Mouse (Mus musculus): ENCODE results near the gene Crnkl1.

The Crnkl1 gene

DNA sequence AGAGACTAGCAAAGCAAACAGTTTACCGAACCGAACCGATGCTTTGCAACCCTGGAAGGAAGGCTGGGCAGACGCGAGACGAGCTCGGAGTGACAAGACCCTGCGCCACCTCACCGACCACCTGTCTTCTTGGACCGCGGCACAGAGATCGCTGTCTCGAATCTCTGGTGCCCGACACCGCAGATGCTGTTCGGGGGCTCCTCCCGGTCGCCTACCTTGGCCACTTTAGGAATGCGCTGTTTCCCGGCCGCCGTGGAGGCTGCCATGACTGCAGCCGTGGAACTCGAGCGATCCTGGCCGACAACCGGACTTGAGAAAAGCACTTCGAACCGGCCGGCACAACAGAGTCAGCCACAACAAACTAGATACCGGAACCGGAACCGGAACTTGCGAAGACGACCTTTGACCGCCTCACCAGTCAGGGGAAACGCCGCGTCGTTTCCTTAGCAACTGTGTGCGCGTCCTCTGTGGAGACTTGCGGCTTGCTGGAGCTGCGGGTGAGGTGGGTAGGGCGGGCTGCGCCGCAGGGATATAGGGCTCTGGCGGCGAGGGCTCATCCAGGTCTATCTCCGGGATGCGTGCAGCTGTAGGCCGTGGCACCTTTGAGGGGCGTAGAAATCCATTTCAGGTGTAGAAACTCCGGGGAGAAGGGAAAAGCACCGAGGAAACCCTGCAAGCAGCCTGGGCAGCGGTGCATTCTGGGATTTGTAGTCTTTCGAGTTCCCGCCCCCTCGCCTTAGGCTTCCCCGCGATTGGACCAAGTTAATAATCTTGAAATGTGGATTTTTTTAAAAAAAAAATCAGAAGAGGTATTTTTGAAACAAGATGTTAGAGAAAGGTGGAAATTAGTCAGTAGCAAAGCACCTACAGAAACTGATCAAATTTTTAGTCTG lies at the start of gene Crnkl1, which contains the start of gene Cfap61:
Gene Crnkl1 (minus strand): TSS at position 676 of the 893 bp plus-strand sequence.
Gene Cfap61 (plus strand): TSS at position 446 of the 893 bp plus-strand sequence.
- DNase-seq (ENCODE audit: low read depth, low spot score), result peak; percentile 96

GRCm38 (mm10) chr2:145982317-145983045 lies 47.7 kb upstream of the Crnkl1 start:
- no peak for DNase-seq (ENCODE audit: low read depth, low spot score)

DNA sequence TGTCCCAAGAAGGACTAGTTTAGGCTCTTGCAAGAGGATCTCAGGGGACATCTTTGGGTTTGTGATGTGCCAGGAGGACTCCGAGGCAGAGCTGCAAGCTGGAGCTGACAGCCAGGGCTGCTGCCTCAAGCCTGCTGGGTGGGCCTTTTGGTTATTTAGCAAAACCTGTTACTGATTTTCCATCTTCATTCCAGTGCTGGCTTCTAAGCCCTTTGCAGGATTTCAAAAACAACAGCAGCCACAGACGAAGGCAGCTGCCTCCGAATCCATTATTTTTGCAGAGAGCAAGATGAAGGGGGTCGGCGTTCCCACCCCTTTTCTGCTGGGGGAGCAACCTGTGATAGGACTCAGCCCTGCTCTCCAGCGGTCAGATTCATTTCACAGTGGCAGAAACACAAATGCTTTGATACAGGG lies 46.9 kb upstream of the Crnkl1 start:
- DNase-seq (ENCODE audit: low read depth, low spot score), result no peak

- no peak for DNase-seq (ENCODE audit: low read depth, low spot score)
Measured at GRCm38 (mm10) chr2:145980881-145981280, 46.1 kb upstream of the Crnkl1 start.

- DNase-seq (ENCODE audit: low read depth, low spot score), result no peak
Measured at GRCm38 (mm10) chr2:145979616-145980015, 44.8 kb upstream of the Crnkl1 start.

- DNase-seq (ENCODE audit: low read depth, low spot score), result no peak
Measured at GRCm38 (mm10) chr2:145972571-145972970, 37.8 kb upstream of the Crnkl1 start.

DNA sequence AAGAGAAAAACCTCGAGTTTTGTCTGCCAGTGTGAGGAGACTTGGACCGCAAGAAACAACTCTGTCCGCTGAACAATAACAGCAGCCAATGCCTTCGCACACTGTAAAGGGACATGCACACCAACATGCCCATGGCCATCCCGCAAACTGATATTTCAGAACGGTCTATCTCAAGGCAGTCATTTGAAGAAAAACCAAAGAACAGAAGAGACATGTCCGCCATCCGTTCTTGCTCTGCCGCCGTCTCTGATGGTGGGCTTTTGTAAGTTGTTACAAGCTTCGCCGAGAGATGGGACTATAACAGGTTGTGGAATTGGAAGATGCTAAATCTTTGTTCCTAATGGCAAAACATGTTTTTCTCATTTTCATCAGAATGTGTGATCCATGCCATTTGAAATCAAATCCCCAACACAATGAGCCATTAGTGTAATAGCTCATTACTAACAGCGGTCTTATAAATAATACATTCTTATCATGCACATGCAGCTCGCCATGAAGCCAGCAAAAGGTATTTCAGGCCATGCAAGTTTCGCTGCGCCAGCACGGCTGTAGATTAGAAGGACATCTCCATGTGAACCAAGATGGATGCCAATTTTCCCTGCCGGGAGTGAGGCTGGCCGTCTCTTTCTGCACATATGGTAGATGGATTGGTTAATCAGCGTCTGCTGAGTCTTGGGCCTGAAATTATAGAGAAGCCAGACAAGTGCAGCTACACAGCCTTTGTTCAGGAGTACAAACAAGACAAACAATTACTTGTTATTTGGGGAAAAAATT lies 36.6 kb upstream of the Crnkl1 start:
- no peak for DNase-seq (ENCODE audit: low read depth, low spot score)

DNA sequence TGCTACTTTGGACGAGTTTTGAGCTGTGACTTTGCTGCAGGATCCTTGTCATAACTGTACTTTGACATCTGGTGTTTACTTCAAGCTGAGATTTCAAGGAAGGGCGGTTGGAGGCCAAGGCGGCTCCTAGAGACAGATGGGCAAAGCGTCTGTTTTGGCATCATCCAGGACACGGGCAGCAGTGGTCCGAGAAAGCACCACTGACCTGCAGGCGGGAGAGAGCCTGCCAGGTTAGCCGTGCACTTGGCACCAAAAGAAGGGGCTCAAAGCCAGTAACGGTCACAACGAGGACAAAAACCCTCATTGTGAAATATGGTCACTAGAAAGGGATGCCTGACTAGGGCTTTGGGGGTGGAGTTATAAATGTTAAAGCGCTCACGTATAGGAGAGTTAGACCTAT lies 35.9 kb upstream of the Crnkl1 start:
- DNase-seq (ENCODE audit: low read depth, low spot score), result no peak

GRCm38 (mm10) chr2:145961861-145962260 lies 27.0 kb upstream of the Crnkl1 start:
- no peak for DNase-seq (ENCODE audit: low read depth, low spot score)

DNA sequence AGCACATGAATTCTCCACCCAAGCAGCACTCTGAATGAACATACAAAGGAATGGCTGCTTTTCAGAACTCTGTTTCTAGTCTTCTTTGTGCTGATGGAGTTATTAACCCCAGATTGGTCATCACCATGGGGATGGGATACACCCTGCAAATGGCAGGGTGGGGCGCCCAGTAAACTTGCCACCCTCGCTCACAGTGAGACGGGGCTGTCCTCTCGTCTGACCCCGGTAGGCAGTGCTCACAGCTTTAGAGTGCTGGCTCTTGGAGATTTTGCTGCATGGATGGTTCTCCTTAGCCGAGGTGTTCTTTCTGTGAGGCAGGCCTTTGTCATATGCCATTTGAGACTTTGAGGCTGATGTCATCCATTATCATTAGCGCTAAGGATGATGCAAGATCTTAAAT lies 23.7 kb upstream of the Crnkl1 start:
- no peak for DNase-seq (ENCODE audit: low read depth, low spot score)

DNA sequence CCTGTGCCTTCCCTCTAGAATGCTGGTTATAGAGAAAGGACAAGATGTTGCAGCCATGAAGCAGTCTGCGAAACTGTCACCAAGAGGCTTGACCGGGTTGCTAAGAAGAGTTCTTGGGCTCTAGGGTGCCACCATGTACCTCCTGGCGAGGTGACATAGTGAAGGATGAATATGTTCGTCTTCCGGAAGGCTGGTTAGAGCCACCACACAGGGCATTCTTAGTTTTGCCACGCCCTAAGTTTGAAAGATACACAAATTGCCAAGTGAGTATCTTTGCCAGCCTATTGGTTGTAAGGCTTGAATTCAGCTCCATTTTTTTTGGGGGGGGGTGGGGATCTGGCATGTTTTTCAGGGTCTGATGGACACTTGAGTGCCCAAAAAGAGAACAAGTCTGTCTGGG lies 23.3 kb upstream of the Crnkl1 start:
- DNase-seq (ENCODE audit: low read depth, low spot score), result no peak

DNA sequence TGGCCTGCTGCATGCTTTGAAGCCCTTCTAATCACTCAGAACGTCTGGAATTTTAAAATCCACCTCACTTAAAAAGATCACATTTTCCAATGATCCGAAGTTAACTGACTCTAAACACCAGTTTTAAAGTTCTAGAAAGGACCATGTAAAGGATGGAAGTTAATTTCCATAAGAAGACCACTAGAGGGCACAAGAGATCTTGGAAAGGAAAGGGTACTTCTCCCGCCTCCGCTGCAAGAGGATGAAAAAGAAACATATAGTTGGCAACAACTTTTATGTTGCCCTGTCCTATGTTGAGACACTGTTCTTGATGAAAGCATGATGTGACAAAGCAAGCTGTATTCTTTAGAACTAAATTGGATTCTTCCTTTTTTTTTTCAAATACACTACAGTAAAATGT lies 22.6 kb upstream of the Crnkl1 start:
- peak; percentile 45 for DNase-seq (ENCODE audit: low read depth, low spot score)

DNA sequence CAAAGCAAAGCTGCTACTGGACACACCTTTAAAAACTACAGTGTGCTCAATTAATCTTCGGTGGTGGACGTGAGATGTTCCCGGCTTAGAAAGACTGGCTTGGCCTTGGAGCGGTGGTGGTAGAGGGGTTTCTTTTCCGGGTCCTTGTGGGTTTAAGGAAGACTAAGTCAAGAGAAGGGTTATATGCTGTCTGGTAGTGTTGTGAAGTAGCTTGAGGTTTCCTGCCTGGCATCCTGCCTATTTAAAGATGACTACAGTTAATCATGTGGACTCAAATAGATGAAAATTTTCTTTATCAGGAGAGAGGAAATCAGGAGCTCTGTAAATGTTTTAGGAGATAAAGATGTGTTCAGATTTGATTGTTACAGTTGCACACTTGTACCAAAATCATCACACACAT lies 21.5 kb upstream of the Crnkl1 start:
- DNase-seq (ENCODE audit: low read depth, low spot score), result no peak

GRCm38 (mm10) chr2:145955844-145956243 lies 21.0 kb upstream of the Crnkl1 start:
- DNase-seq (ENCODE audit: low read depth, low spot score), result no peak

GRCm38 (mm10) chr2:145952726-145953125 lies 17.9 kb upstream of the Crnkl1 start:
- no peak for DNase-seq (ENCODE audit: low read depth, low spot score)

DNA sequence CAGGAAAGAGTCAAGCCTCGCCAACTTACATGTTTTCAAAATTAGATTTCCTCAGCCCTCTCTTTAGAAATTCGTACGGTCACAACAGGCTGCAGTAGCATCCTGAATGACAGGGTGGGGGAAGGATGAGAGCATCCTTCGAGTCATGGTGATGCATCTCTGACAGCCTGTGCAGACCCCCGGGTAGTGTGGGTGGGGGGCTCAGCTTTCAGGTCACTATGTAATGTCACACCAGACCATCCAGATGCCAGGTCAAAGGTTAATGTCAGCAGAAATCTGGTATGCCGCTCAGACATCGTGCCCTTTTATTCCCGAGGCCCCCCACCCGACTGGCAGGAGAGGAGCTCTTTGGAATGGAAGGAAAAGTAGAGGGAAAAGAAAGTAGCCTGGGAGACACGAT lies 15.4 kb upstream of the Crnkl1 start:
- DNase-seq (ENCODE audit: low read depth, low spot score), result no peak

- DNase-seq (ENCODE audit: low read depth, low spot score), result no peak
Measured at GRCm38 (mm10) chr2:145949475-145950068, 14.8 kb upstream of the Crnkl1 start.

DNA sequence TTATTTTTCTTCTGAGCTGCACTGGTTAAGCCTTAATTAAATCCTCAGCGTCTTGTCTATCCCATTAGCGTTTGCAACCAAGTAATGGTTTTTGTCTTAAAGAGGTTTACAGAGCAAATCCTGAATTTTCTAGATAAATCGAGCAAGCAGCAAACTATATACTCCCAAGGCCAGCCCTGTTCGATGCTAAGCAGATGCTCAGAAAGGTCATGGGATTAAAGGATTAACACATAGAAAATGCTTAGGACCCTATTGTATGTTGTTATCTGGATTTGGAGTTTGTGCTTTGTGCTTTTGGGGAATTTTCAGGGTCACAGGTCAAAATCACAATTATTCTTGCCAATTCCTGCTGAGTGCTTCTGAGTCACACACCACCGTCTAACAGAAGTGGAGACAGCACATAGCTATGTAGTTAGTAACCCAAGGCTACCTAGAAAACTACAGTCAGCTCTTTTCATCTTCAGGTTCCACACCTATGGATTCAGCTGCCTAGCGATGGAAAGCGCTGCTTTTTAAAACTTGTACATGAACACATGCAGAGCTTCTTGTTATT lies 13.7 kb upstream of the Crnkl1 start:
- no peak for DNase-seq (ENCODE audit: low read depth, low spot score)

DNA sequence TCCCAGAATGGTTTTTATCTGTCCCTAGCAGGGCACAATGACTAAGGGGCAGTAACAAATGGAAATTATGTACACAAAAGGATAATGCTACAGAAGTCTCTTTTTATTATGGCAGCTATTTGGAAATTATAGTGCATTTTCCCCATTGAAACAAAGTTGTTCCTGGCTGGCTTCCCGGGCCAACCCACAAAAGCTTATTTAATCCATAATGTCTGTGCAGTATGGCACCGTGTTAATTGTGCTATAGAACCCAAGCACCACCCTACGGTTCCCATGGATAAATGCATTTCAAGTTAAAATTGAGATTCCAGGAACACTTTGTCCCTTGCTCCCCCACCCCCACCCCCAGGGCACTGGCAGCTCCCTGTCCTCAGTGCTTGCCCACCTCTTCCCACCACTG lies 9.5 kb upstream of the Crnkl1 start:
- no peak for DNase-seq (ENCODE audit: low read depth, low spot score)

DNA sequence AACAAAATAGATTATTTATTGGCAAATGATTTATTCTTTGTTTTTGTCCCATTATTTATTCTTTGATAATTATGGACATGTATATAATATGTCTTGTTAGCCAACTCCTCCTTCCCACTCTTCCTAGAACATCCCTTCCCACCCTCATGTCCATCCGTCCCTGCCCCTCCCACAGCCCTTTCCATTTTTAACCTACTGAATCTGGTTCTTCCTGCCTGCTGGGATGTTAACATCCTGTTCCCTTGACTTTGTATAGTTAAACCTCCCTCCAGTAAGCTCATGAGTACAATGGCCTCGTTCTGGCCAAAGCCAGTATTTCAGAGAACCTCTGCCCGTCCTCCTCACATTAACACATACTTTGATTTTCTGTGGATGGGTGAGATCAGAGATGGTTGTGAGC lies 6.6 kb upstream of the Crnkl1 start:
- DNase-seq (ENCODE audit: low read depth, low spot score), result no peak

GRCm38 (mm10) chr2:145936975-145937374 lies 2.2 kb upstream of the Crnkl1 start:
- DNase-seq (ENCODE audit: low read depth, low spot score), result no peak
